Mouse (Mus musculus): ENCODE measurements around the gene Sbf1. TPM values are rescaled to one million over a fixed set of nuclear protein-coding genes. Genes with fewer than 3 reads are reported as not detected.

The Sbf1 gene
- polyA plus RNA-seq, 1 experiment from 2014 or later: 97.2 TPM

DNA sequence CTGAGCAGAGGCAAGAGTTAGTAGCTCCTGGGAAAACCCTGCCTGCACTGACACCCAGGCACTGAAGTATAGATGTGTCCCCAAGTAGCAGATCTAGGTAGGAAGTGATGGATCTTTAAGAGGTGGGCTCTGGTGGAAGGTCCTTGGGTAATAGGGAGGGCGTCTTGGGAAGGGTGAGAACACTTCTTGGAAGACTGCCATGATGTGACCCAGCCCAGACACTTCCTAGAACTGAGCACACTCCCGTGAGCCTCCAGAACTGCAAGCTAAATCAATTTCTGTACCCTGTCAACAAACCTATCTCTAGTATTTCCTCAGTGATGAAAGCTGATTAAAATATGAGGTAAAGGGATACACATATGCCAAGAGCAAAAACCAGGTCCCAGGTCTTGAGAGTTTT, 22.3 kb downstream of the Sbf1 start:
- Histone ChIP-seq H3K27ac (ENCODE audit: low read length) (no peak overlapping the region), H3K4me3 (replicated peaks; ENCODE audit: low read length) (no peak overlapping the region), H3K9ac (replicated peaks; ENCODE audit: low read depth, low read length) (no peak overlapping the region), H3K27me3 (replicated peaks; ENCODE audit: control insufficient read depth, insufficient read depth, low read length) (no peaks in the 10 kb centered on the region), H3K36me3 (ENCODE audit: control insufficient read depth, insufficient read depth) (peaks cover 24% of the 10 kb centered on the region), H3K4me2 (ENCODE audit: low read length) (no peak overlapping the region), H3K9me3 (ENCODE audit: control insufficient read depth, low read length) (no peaks in the 10 kb centered on the region), H3K4me1 (replicated peaks; ENCODE audit: control insufficient read depth, insufficient read depth, low read length) (no peaks in the 10 kb centered on the region)
- ATAC-seq: no peak
- WGBS: 73% methylated on average over 2 of the region's 2 CpGs

DNA sequence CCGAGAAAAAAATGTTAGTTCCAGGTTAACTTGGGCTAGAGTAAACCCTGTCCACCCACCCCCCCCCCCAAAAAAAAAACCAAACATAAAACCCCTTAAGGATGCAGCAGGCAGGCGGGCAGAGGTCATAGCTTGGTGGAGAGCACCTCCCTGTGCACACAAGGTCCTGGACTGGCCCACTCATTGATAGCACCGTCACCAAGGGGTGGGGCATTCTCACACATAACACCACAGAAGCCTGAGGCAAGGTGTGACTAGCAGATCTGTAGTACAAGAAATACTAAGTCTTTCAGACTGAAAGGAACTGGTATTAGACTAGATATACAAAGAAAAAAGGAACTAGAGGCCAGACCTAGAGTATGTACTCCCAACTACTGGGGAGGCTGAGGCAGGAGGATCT, 23.6 kb downstream of the Sbf1 start:
- no peak overlapping the region for H3K4me2 ChIP-seq (ENCODE audit: low read length)
- 87% methylated on average over 3 of the region's 3 CpGs for WGBS
- ATAC-seq: no peak
- H3K9ac ChIP-seq (replicated peaks; ENCODE audit: low read depth, low read length): no peak overlapping the region
- H3K36me3 ChIP-seq (ENCODE audit: control insufficient read depth, insufficient read depth): peaks cover 24% of the 10 kb centered on the region
- no peaks in the 10 kb centered on the region for H3K4me1 ChIP-seq (replicated peaks; ENCODE audit: control insufficient read depth, insufficient read depth, low read length)
- H3K27me3 ChIP-seq (replicated peaks; ENCODE audit: control insufficient read depth, insufficient read depth, low read length): no peaks in the 10 kb centered on the region
- no peak overlapping the region for H3K27ac ChIP-seq (ENCODE audit: low read length)
- no peaks in the 10 kb centered on the region for H3K9me3 ChIP-seq (ENCODE audit: control insufficient read depth, low read length)
- H3K4me3 ChIP-seq (replicated peaks; ENCODE audit: low read length): no peak overlapping the region

DNA sequence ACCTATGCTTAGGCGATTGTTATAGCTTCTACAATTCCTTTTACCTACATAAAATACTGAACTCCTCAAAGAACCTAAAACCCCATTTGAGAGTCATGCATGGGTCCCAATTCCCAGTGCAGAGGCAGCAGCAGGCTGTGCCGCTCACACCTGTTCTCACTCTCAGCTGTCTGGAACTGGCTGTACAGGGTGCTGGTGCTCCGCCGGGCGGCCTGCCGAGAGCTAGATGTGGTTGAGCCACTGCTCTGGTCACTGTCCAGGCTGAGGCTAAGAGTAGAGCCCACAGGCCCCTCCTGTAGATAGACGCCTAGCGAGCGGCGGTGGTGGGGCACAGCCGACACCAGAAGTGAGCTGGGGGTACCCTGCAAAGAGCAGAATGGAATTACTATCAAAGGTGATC, 25.7 kb downstream of the Sbf1 start:
- no peak overlapping the region for H3K27ac ChIP-seq (ENCODE audit: low read length)
- no peak overlapping the region for H3K4me3 ChIP-seq (replicated peaks; ENCODE audit: low read length)
- ATAC-seq: no peak
- no peak overlapping the region for H3K4me2 ChIP-seq (ENCODE audit: low read length)
- no peaks in the 10 kb centered on the region for H3K4me1 ChIP-seq (replicated peaks; ENCODE audit: control insufficient read depth, insufficient read depth, low read length)
- H3K36me3 ChIP-seq (ENCODE audit: control insufficient read depth, insufficient read depth): peaks cover 31% of the 10 kb centered on the region
- H3K27me3 ChIP-seq (replicated peaks; ENCODE audit: control insufficient read depth, insufficient read depth, low read length): no peaks in the 10 kb centered on the region
- no peaks in the 10 kb centered on the region for H3K9me3 ChIP-seq (ENCODE audit: control insufficient read depth, low read length)
- whole genome bisulfite sequencing: 94% methylated on average over 11 of the region's 11 CpGs
- H3K9ac ChIP-seq (replicated peaks; ENCODE audit: low read depth, low read length): no peak overlapping the region

DNA sequence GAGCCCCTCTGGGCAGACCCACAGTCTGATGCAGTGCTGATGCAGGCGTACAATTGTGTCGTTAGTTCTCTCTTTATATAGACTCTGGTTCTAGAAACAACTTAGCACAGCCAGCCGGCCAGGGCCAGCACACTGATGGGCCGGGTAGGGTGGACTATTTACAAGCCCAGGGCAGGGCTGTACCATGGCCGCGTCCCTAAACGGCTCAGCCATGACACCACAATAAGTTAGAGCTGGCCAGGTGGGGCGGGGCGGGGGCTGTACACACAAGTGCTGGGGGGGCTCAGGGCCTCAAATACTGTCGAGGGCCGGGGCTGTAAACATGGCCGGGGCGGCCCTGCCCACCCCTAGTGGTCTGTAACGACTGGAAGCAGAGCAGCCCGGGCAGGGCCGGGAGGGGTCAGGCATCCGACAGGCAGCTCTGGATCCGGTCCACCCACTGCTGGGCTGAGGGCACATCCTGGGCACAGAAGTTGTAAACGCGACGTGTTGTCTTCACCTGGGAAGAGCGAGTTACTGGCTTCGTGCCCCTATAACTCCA, 26.8 kb downstream of the Sbf1 start:
- Histone ChIP-seq H3K27me3 (replicated peaks; ENCODE audit: control insufficient read depth, insufficient read depth, low read length) (no peaks in the 10 kb centered on the region), H3K4me1 (replicated peaks; ENCODE audit: control insufficient read depth, insufficient read depth, low read length) (no peaks in the 10 kb centered on the region), H3K4me2 (ENCODE audit: low read length) (no peak overlapping the region), H3K36me3 (ENCODE audit: control insufficient read depth, insufficient read depth) (peaks cover 29% of the 10 kb centered on the region), H3K27ac (ENCODE audit: low read length) (no peak overlapping the region), H3K9ac (replicated peaks; ENCODE audit: low read depth, low read length) (no peak overlapping the region), H3K4me3 (replicated peaks; ENCODE audit: low read length) (no peak overlapping the region), H3K9me3 (ENCODE audit: control insufficient read depth, low read length) (no peaks in the 10 kb centered on the region)
- ATAC-seq: no peak
- WGBS: 89% methylated on average over 23 of the region's 23 CpGs

GRCm38 (mm10) chr15:89286582-89286981, 28.5 kb downstream of the Sbf1 start:
- H3K4me1 ChIP-seq (replicated peaks; ENCODE audit: control insufficient read depth, insufficient read depth, low read length): no peaks in the 10 kb centered on the region
- no peak for ATAC-seq
- H3K36me3 ChIP-seq (ENCODE audit: control insufficient read depth, insufficient read depth): peaks cover 39% of the 10 kb centered on the region
- no peak overlapping the region for H3K9ac ChIP-seq (replicated peaks; ENCODE audit: low read depth, low read length)
- H3K9me3 ChIP-seq (ENCODE audit: control insufficient read depth, low read length): no peaks in the 10 kb centered on the region
- H3K27ac ChIP-seq (ENCODE audit: low read length): no peak overlapping the region
- no peaks in the 10 kb centered on the region for H3K27me3 ChIP-seq (replicated peaks; ENCODE audit: control insufficient read depth, insufficient read depth, low read length)
- no peak overlapping the region for H3K4me3 ChIP-seq (replicated peaks; ENCODE audit: low read length)
- no peak overlapping the region for H3K4me2 ChIP-seq (ENCODE audit: low read length)
- WGBS: 71% methylated on average over 5 of the region's 5 CpGs

DNA sequence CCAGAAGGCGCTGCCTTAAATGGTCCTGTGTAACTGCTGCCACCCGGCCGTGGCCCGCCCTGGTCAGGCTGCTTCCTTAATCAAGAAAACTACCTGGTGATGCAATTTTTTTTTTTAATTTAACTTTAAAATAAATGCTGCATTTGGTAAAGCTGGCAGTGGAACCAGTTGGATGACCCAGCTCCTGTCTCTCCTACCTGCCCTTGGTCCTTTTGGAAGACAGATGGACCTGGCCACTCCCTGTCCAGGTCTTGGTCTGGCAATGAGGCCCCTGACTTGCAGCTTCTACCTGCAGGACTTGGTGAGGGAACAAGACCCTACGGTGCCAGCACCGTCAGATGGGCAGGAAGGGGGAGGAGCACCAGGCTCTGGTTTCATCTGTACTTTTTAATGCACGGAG, 29.0 kb downstream of the Sbf1 start:
- no peak for ATAC-seq

DNA sequence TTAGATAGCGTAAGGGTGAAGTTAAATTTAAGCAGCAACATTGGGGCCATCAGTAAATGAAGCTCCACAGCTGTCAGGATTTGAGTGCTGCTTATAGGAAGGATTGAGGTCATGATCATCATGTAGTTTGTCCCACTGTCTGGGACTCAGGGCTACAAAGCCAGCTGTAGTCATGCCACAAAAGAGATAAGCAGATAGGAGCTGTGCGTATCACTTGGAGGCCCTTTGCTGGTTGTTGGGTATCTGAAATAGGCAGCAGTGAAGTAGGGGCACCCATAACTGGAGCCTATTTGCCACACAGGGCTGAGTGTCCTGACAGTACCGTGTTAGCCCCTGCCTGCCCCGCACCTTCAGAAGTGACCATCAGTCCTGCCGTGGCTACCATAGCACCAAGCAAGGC, 29.6 kb downstream of the Sbf1 start:
- no peak overlapping the region for H3K4me3 ChIP-seq (replicated peaks; ENCODE audit: low read length)
- H3K9me3 ChIP-seq (ENCODE audit: control insufficient read depth, low read length): no peaks in the 10 kb centered on the region
- H3K27ac ChIP-seq (ENCODE audit: low read length): peak overlapping the region; percentile 19; the same call in 1 of the 2 replicates
- ATAC-seq: no peak
- no peak overlapping the region for H3K4me2 ChIP-seq (ENCODE audit: low read length)
- H3K9ac ChIP-seq (replicated peaks; ENCODE audit: low read depth, low read length): no peak overlapping the region
- no peaks in the 10 kb centered on the region for H3K4me1 ChIP-seq (replicated peaks; ENCODE audit: control insufficient read depth, insufficient read depth, low read length)
- 96% methylated on average over 5 of the region's 5 CpGs for WGBS
- H3K27me3 ChIP-seq (replicated peaks; ENCODE audit: control insufficient read depth, insufficient read depth, low read length): no peaks in the 10 kb centered on the region
- H3K36me3 ChIP-seq (ENCODE audit: control insufficient read depth, insufficient read depth): peaks cover 47% of the 10 kb centered on the region

More for the DNA sequence above, 29.0 kb downstream of the Sbf1 start:
- Histone ChIP-seq H3K9ac (replicated peaks; ENCODE audit: low read depth, low read length) (no peak overlapping the region), H3K27ac (ENCODE audit: low read length) (no peak overlapping the region), H3K36me3 (ENCODE audit: control insufficient read depth, insufficient read depth) (peaks cover 41% of the 10 kb centered on the region), H3K27me3 (replicated peaks; ENCODE audit: control insufficient read depth, insufficient read depth, low read length) (no peaks in the 10 kb centered on the region), H3K4me1 (replicated peaks; ENCODE audit: control insufficient read depth, insufficient read depth, low read length) (no peaks in the 10 kb centered on the region), H3K4me2 (ENCODE audit: low read length) (no peak overlapping the region), H3K9me3 (ENCODE audit: control insufficient read depth, low read length) (no peaks in the 10 kb centered on the region), H3K4me3 (replicated peaks; ENCODE audit: low read length) (no peak overlapping the region)
- 82% methylated on average over 6 of the region's 7 CpGs for WGBS

DNA sequence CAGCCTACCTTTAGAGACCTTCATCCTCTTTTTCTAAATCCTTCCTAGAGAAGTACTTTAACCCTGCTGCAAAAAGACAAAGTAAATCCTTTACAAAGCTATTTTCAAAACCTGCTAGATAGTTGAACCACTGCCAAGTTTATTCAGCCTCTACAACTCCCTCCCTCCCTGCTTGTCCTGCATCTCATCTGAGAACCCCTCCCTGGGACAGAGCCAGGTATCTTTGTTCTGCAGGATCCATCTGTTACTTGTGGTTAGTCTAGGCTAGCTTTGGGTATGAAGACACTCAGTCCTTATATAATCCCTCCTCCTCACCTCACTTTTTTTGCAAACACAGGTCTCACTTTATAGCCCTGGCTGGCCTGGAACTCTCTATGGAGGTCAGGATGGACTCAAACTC, 30.1 kb downstream of the Sbf1 start:
- H3K4me1 ChIP-seq (replicated peaks; ENCODE audit: control insufficient read depth, insufficient read depth, low read length): no peaks in the 10 kb centered on the region
- ATAC-seq: no peak
- peaks cover 46% of the 10 kb centered on the region for H3K36me3 ChIP-seq (ENCODE audit: control insufficient read depth, insufficient read depth)
- H3K4me3 ChIP-seq (replicated peaks; ENCODE audit: low read length): no peak overlapping the region
- peak overlapping the region; percentile 19; the same call in 1 of the 2 replicates for H3K27ac ChIP-seq (ENCODE audit: low read length)
- H3K9ac ChIP-seq (replicated peaks; ENCODE audit: low read depth, low read length): no peak overlapping the region
- H3K9me3 ChIP-seq (ENCODE audit: control insufficient read depth, low read length): no peaks in the 10 kb centered on the region
- no peak overlapping the region for H3K4me2 ChIP-seq (ENCODE audit: low read length)
- no peaks in the 10 kb centered on the region for H3K27me3 ChIP-seq (replicated peaks; ENCODE audit: control insufficient read depth, insufficient read depth, low read length)

- Histone ChIP-seq H3K4me1 (replicated peaks; ENCODE audit: control insufficient read depth, insufficient read depth, low read length) (no peaks in the 10 kb centered on the region), H3K27me3 (replicated peaks; ENCODE audit: control insufficient read depth, insufficient read depth, low read length) (no peaks in the 10 kb centered on the region), H3K27ac (ENCODE audit: low read length) (no peak overlapping the region), H3K36me3 (ENCODE audit: control insufficient read depth, insufficient read depth) (peaks cover 46% of the 10 kb centered on the region), H3K9me3 (ENCODE audit: control insufficient read depth, low read length) (no peaks in the 10 kb centered on the region), H3K4me2 (ENCODE audit: low read length) (no peak overlapping the region), H3K4me3 (replicated peaks; ENCODE audit: low read length) (no peak overlapping the region), H3K9ac (replicated peaks; ENCODE audit: low read depth, low read length) (no peak overlapping the region)
- no peak for ATAC-seq
- 80% methylated on average over 2 of the region's 2 CpGs for WGBS
Measured at GRCm38 (mm10) chr15:89284094-89284493, 31.0 kb downstream of the Sbf1 start.

DNA sequence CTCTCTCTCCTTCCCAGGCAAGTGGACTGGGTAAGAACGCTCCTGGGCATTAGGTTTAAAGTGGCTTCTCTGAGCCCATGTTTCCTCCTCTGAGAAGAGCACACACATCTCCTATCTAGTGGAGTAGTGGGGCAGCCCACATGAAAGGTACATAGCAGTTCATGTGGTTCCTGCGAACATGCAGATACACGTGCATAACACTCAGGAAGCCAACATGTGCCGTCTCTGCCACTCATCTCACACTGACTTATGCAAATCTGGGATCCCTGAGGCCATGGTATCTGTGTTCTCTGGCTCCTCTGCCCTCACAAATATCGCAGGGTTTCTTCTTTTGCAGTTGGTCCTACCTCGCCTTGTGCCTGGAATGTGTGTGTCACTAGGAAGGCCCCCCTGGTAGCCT, 32.6 kb downstream of the Sbf1 start:
- no peaks in the 10 kb centered on the region for H3K27me3 ChIP-seq (replicated peaks; ENCODE audit: control insufficient read depth, insufficient read depth, low read length)
- H3K4me2 ChIP-seq (ENCODE audit: low read length): no peak overlapping the region
- 81% methylated on average over 6 of the region's 6 CpGs for WGBS
- H3K9ac ChIP-seq (replicated peaks; ENCODE audit: low read depth, low read length): no peak overlapping the region
- no peaks in the 10 kb centered on the region for H3K4me1 ChIP-seq (replicated peaks; ENCODE audit: control insufficient read depth, insufficient read depth, low read length)
- H3K4me3 ChIP-seq (replicated peaks; ENCODE audit: low read length): no peak overlapping the region
- H3K27ac ChIP-seq (ENCODE audit: low read length): no peak overlapping the region
- H3K36me3 ChIP-seq (ENCODE audit: control insufficient read depth, insufficient read depth): peaks cover 50% of the 10 kb centered on the region
- H3K9me3 ChIP-seq (ENCODE audit: control insufficient read depth, low read length): no peaks in the 10 kb centered on the region
- no peak for ATAC-seq

Data from forebrain, embryonic 16.5 days (tissue).